Mouse (Mus musculus) 3134 (cell line): ENCODE measurements around the gene Cmss1.

Source experiments
- DNase-seq: peaks from one replicate; pipeline ENCODE4 v3.0.0-alpha.2; 2011; ENCODE audit warnings: low spot score; ENCODE audit not compliant: insufficient read length; ENCODE audit errors: extremely low read depth

Gene Cmss1

GRCm38 (mm10) chr16:57606444-57607227, at the start of gene Cmss1:
TSS of gene Cmss1 (minus strand) at chr16:57606864.
- peak; percentile 87 for DNase-seq

- DNase-seq, result peak; percentile 74
Observed at GRCm38 (mm10) chr16:57649888-57650287, 43.2 kb upstream of the Cmss1 start.

GRCm38 (mm10) chr16:57641346-57641885, 34.8 kb upstream of the Cmss1 start:
- no peak for DNase-seq

GRCm38 (mm10) chr16:57634766-57635165, 28.1 kb upstream of the Cmss1 start:
- DNase-seq, result no peak

GRCm38 (mm10) chr16:57634191-57634590, 27.5 kb upstream of the Cmss1 start:
- DNase-seq, result peak; percentile 36

- no peak for DNase-seq
Observed at GRCm38 (mm10) chr16:57611768-57612167, 5.1 kb upstream of the Cmss1 start.

GRCm38 (mm10) chr16:57601031-57601430, 5.6 kb downstream of the Cmss1 start:
- no peak for DNase-seq

- DNase-seq, result no peak
Observed at GRCm38 (mm10) chr16:57597295-57597957, 9.2 kb downstream of the Cmss1 start.

- peak; percentile 33 for DNase-seq
Observed at GRCm38 (mm10) chr16:57593422-57594157, 13.1 kb downstream of the Cmss1 start.

- no peak for DNase-seq
Observed at GRCm38 (mm10) chr16:57585201-57585600, 21.5 kb downstream of the Cmss1 start.

GRCm38 (mm10) chr16:57582008-57582407, 24.7 kb downstream of the Cmss1 start:
- no peak for DNase-seq

GRCm38 (mm10) chr16:57580041-57580440, 26.6 kb downstream of the Cmss1 start:
- no peak for DNase-seq

- DNase-seq, result no peak
Observed at GRCm38 (mm10) chr16:57577519-57577918, 29.1 kb downstream of the Cmss1 start.

GRCm38 (mm10) chr16:57575764-57576388, 30.8 kb downstream of the Cmss1 start:
- no peak for DNase-seq

GRCm38 (mm10) chr16:57573831-57574230, 32.8 kb downstream of the Cmss1 start:
- no peak for DNase-seq

GRCm38 (mm10) chr16:57570789-57571311, 35.8 kb downstream of the Cmss1 start:
- no peak for DNase-seq

- no peak for DNase-seq
Observed at GRCm38 (mm10) chr16:57568648-57569404, 37.8 kb downstream of the Cmss1 start.

GRCm38 (mm10) chr16:57566215-57566614, 40.4 kb downstream of the Cmss1 start:
- DNase-seq, result peak; percentile 42

GRCm38 (mm10) chr16:57564807-57565206, 41.9 kb downstream of the Cmss1 start:
- DNase-seq, result no peak

GRCm38 (mm10) chr16:57563453-57563852, 43.2 kb downstream of the Cmss1 start:
- peak; percentile 50 for DNase-seq
